Mouse (Mus musculus): Measurements from ENCODE around the gene Rnf38.

Gene Rnf38

GRCm38 (mm10) chr4:44119410-44120201 lies 114.0 kb downstream of the Rnf38 start:
- no peak for DNase-seq (ENCODE audit: low spot score)

GRCm38 (mm10) chr4:44115046-44115445 lies 118.5 kb downstream of the Rnf38 start:
- DNase-seq (ENCODE audit: low spot score) = no peak

- no peak for DNase-seq (ENCODE audit: low spot score)
Measured at GRCm38 (mm10) chr4:44113393-44114138, 120.0 kb downstream of the Rnf38 start.

GRCm38 (mm10) chr4:44112741-44113140 lies 120.8 kb downstream of the Rnf38 start:
- no peak for DNase-seq (ENCODE audit: low spot score)

- DNase-seq (ENCODE audit: low spot score) = no peak
Measured at GRCm38 (mm10) chr4:44110771-44111170, 122.8 kb downstream of the Rnf38 start.

- DNase-seq (ENCODE audit: low spot score) = no peak
Measured at GRCm38 (mm10) chr4:44108297-44108696, 125.3 kb downstream of the Rnf38 start.

- no peak for DNase-seq (ENCODE audit: low spot score)
Measured at GRCm38 (mm10) chr4:44107339-44107738, 126.2 kb downstream of the Rnf38 start.

- DNase-seq (ENCODE audit: low spot score) = no peak
Measured at GRCm38 (mm10) chr4:44106297-44106821, 127.2 kb downstream of the Rnf38 start.

GRCm38 (mm10) chr4:44104195-44104917 lies 129.2 kb downstream of the Rnf38 start:
- DNase-seq (ENCODE audit: low spot score) = no peak

- no peak for DNase-seq (ENCODE audit: low spot score)
Measured at GRCm38 (mm10) chr4:44103620-44104019, 130.0 kb downstream of the Rnf38 start.

- DNase-seq (ENCODE audit: low spot score) = no peak
Measured at GRCm38 (mm10) chr4:44097576-44098335, 135.8 kb downstream of the Rnf38 start.

GRCm38 (mm10) chr4:44094475-44094874 lies 139.1 kb downstream of the Rnf38 start:
- no peak for DNase-seq (ENCODE audit: low spot score)

- DNase-seq (ENCODE audit: low spot score) = no peak
Measured at GRCm38 (mm10) chr4:44092359-44092758, 141.2 kb downstream of the Rnf38 start.

GRCm38 (mm10) chr4:44085566-44085965 lies 148.0 kb downstream of the Rnf38 start:
- DNase-seq (ENCODE audit: low spot score) = no peak

- DNase-seq (ENCODE audit: low spot score) = no peak
Measured at GRCm38 (mm10) chr4:44084602-44085325, 148.8 kb downstream of the Rnf38 start.

GRCm38 (mm10) chr4:44083945-44084344 lies 149.6 kb downstream of the Rnf38 start, which contains the start of gene Gne:
TSS of gene Gne (minus strand) at chr4:44084177.
- no peak for DNase-seq (ENCODE audit: low spot score)

- no peak for DNase-seq (ENCODE audit: low spot score)
Measured at GRCm38 (mm10) chr4:44078358-44078933, 155.1 kb downstream of the Rnf38 start.
